Mouse (Mus musculus) MEL (cell line): Measurements from ENCODE around the gene Magi2.

ENCODE experiments used
- NELFE ChIP-seq: IDR thresholded peaks from 2 replicates; pipeline ENCODE4 v1.6.1; 2011; ENCODE audit warnings: low read depth, low read length, improper control_type of control experiment
- NRF1 ChIP-seq: IDR thresholded peaks from 2 replicates; pipeline ENCODE4 v1.6.1; 2014; ENCODE audit warnings: low read depth, mild to moderate bottlenecking, inconsistent platforms, low read length, improper control_type of control experiment, moderate library complexity; ENCODE audit not compliant: poor library complexity, insufficient read depth, severe bottlenecking
- POLR2A ChIP-seq, 2 experiments: IDR thresholded peaks; 2 replicates each; pipeline ENCODE4 v1.6.1; 2011 to 2012; ENCODE audit warnings: low read length in 2 of 2, mild to moderate bottlenecking in 2 of 2, control low read depth in 1 of 2, improper control_type of control experiment in 1 of 2, low read depth in 1 of 2, moderate library complexity in 1 of 2; ENCODE audit not compliant: control insufficient read depth in 1 of 2, insufficient read depth in 1 of 2, poor library complexity in 1 of 2
- RCOR1 ChIP-seq: IDR thresholded peaks from 2 replicates; pipeline ENCODE4 v1.6.1; 2012; ENCODE audit warnings: low read depth, mild to moderate bottlenecking, inconsistent platforms, low read length, improper control_type of control experiment

DNA sequence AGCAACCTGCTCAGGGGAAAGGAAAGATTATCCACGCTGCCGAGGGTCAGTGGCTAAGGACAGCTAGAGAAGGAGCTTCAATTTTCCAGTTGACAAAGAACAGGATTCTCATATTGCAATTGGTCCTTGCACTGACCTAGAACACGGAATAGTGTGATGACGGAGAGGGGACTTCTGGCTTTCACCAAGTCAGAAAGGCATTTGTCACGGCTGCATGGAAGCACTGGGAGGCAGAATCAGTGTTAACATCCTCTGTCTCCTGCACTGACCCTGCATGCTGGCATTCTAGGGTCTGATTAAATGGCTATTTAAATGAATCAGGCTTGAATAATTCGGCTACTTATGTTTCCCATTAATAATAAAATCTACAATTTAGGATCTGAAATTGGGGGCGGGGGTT is 1455.4 kb downstream of the Magi2 start:
- TF ChIP-seq RCOR1, result no peak
- no peak for TF ChIP-seq NRF1
- no peak for TF ChIP-seq POLR2A (IDR thresholded peaks at IDR 0.05; ENCODE audit: control insufficient read depth in 1 of 2, insufficient read depth in 1 of 2, low read depth in 1 of 2, low read length in 2 of 2, poor library complexity in 1 of 2)
- no peak for TF ChIP-seq NELFE
